Mouse (Mus musculus) limb, embryonic 13.5 days (tissue): Measurements from ENCODE around the gene Wbp1. TPM values are rescaled to one million over a fixed set of nuclear protein-coding genes. Genes with fewer than 3 reads are reported as not detected.

Experiments used
- ATAC-seq: fragments of 200-750 bp; cut with Nextera tagmentation; 2 replicates; pipeline ENCODE4 v1.8.0; 2017; ENCODE audit warnings: low read depth, moderate number of reproducible peaks, moderate TSS enrichment; ENCODE audit not compliant: low FRiP score
- H3K27ac ChIP-seq: fragments of 300-500 bp; sonication (generic); 2 replicates; pipeline ENCODE4 v1.5.1; 2015; ENCODE audit warnings: inconsistent platforms, mild to moderate bottlenecking, moderate library complexity
- H3K27me3 ChIP-seq: fragments of 300-500 bp; sonication (generic); 2 replicates; pipeline ENCODE4 v1.6.1; 2015; ENCODE audit warnings: mild to moderate bottlenecking, inconsistent platforms
- H3K36me3 ChIP-seq: fragments of 300-500 bp; sonication (generic); 2 replicates; pipeline ENCODE4 v1.6.1; 2015; ENCODE audit warnings: inconsistent platforms, mild to moderate bottlenecking, moderate library complexity
- H3K4me1 ChIP-seq: fragments of 300-500 bp; sonication (generic); 2 replicates; pipeline ENCODE4 v1.6.1; 2015; ENCODE audit warnings: inconsistent platforms
- H3K4me2 ChIP-seq: fragments of 300-500 bp; sonication (generic); replicated peaks from 2 replicates; pipeline ENCODE4 v1.6.1; 2015; ENCODE audit warnings: inconsistent platforms, mild to moderate bottlenecking, moderate library complexity
- H3K4me3 ChIP-seq: fragments of 300-500 bp; sonication (generic); 2 replicates; pipeline ENCODE4 v1.5.1; 2015; ENCODE audit warnings: moderate library complexity, mild to moderate bottlenecking, inconsistent platforms
- H3K9ac ChIP-seq: fragments of 300-500 bp; sonication (generic); 2 replicates; pipeline ENCODE4 v1.6.1; 2015; ENCODE audit warnings: mild to moderate bottlenecking, inconsistent platforms
- H3K9me3 ChIP-seq: fragments of 300-500 bp; sonication (generic); 2 replicates; pipeline ENCODE4 v1.6.1; 2016; ENCODE audit warnings: inconsistent platforms
- WGBS: fragments of 180-500 bp; shearing (Covaris S2); methylation state at CpG from one replicate; pipeline ENCODE4 v1.1.7; 2015; 5-methylcytosine and 5-hydroxymethylcytosine counted together
- polyA plus RNA-seq: library from polyadenylated mRNA; unstranded; fragments of >200 nt; fragmentation: Nextera tagmentation; extraction: Ambion mirVana; gene quantifications from 2 replicates; pipeline ENCODE4 v1.2.1, GENCODE M21; 2015

The Wbp1 gene
- polyA plus RNA-seq, 1 experiment from 2014 or later, result 161 TPM

- H3K4me2 ChIP-seq, result peak overlapping the region; percentile 87
- H3K9me3 ChIP-seq, result no peaks in the 10 kb centered on the region
- peaks cover 11% of the 10 kb centered on the region for H3K4me1 ChIP-seq
- peaks cover 10% of the 10 kb centered on the region for H3K27me3 ChIP-seq
- H3K27ac ChIP-seq, result no peak overlapping the region
- WGBS, result 7% methylated on average over 23 of the region's 23 CpGs
- peak overlapping the region; percentile 66 for H3K9ac ChIP-seq
- ATAC-seq, result peak; percentile 18
- H3K36me3 ChIP-seq, result peaks cover 29% of the 10 kb centered on the region
- H3K4me3 ChIP-seq, result peak overlapping the region; percentile 52
These were observed 34.3 kb upstream of the Wbp1 start for GRCm38 (mm10) chr6:83155552-83156238.

GRCm38 (mm10) chr6:83153485-83153884 lies 32.1 kb upstream of the Wbp1 start:
- no peak for ATAC-seq
- H3K36me3 ChIP-seq, result peaks cover 51% of the 10 kb centered on the region

GRCm38 (mm10) chr6:83153038-83153437 lies 31.7 kb upstream of the Wbp1 start:
- Histone ChIP-seq H3K9me3 (no peaks in the 10 kb centered on the region), H3K27me3 (no peaks in the 10 kb centered on the region), H3K36me3 (peaks cover 55% of the 10 kb centered on the region), H3K4me3 (no peak overlapping the region), H3K27ac (no peak overlapping the region), H3K4me1 (peaks cover 11% of the 10 kb centered on the region), H3K4me2 (no peak overlapping the region), H3K9ac (no peak overlapping the region)
- WGBS, result 87% methylated on average over 12 of the region's 12 CpGs
- ATAC-seq, result no peak

More at GRCm38 (mm10) chr6:83153485-83153884, 32.1 kb upstream of the Wbp1 start:
- Histone ChIP-seq H3K27me3 (no peaks in the 10 kb centered on the region), H3K27ac (no peak overlapping the region), H3K9ac (no peak overlapping the region), H3K9me3 (no peaks in the 10 kb centered on the region), H3K4me3 (no peak overlapping the region), H3K4me2 (no peak overlapping the region), H3K4me1 (peaks cover 11% of the 10 kb centered on the region)
- WGBS, result 65% methylated on average over 5 of the region's 5 CpGs

- Histone ChIP-seq H3K27me3 (no peaks in the 10 kb centered on the region), H3K4me1 (peaks cover 11% of the 10 kb centered on the region), H3K36me3 (peaks cover 68% of the 10 kb centered on the region), H3K4me3 (no peak overlapping the region), H3K27ac (no peak overlapping the region), H3K9ac (0 out of 2 replicates have a peak overlapping the region, but pooled peaks have one; percentile 13), H3K9me3 (no peaks in the 10 kb centered on the region), H3K4me2 (no peak overlapping the region)
- no peak for ATAC-seq
- 36% methylated on average over 8 of the region's 8 CpGs for WGBS
These were observed 30.4 kb upstream of the Wbp1 start for GRCm38 (mm10) chr6:83151721-83152120.

GRCm38 (mm10) chr6:83147280-83147679 lies 25.9 kb upstream of the Wbp1 start:
- 67% methylated on average over 7 of the region's 7 CpGs for WGBS
- Histone ChIP-seq H3K9ac (no peak overlapping the region), H3K27ac (no peak overlapping the region), H3K4me2 (no peak overlapping the region), H3K9me3 (no peaks in the 10 kb centered on the region), H3K4me3 (no peak overlapping the region), H3K27me3 (no peaks in the 10 kb centered on the region), H3K36me3 (peaks cover 77% of the 10 kb centered on the region), H3K4me1 (peaks cover 21% of the 10 kb centered on the region)
- ATAC-seq, result 0 out of 2 replicates have a peak, but pooled peaks have one; percentile 25

- Histone ChIP-seq H3K4me3 (no peak overlapping the region), H3K9me3 (no peaks in the 10 kb centered on the region), H3K4me1 (peaks cover 33% of the 10 kb centered on the region), H3K36me3 (peaks cover 62% of the 10 kb centered on the region), H3K4me2 (no peak overlapping the region), H3K27me3 (no peaks in the 10 kb centered on the region), H3K27ac (peak overlapping the region; percentile 58; the same call in 1 of the 2 replicates), H3K9ac (peak overlapping the region; percentile 31; the same call in 1 of the 2 replicates)
- ATAC-seq, result no peak
- 48% methylated on average over 9 of the region's 9 CpGs for WGBS
These were observed 24.4 kb upstream of the Wbp1 start for GRCm38 (mm10) chr6:83145805-83146204.

- H3K4me1 ChIP-seq, result peaks cover 34% of the 10 kb centered on the region
- no peaks in the 10 kb centered on the region for H3K27me3 ChIP-seq
- WGBS, result 73% methylated on average over 2 of the region's 2 CpGs
- ATAC-seq, result no peak
- no peak overlapping the region for H3K4me3 ChIP-seq
- peak overlapping the region; percentile 28; the same call in 1 of the 2 replicates for H3K27ac ChIP-seq
- peaks cover 56% of the 10 kb centered on the region for H3K36me3 ChIP-seq
- no peak overlapping the region for H3K9ac ChIP-seq
- no peaks in the 10 kb centered on the region for H3K9me3 ChIP-seq
- no peak overlapping the region for H3K4me2 ChIP-seq
These were observed 23.9 kb upstream of the Wbp1 start for GRCm38 (mm10) chr6:83145209-83145608.

- Histone ChIP-seq H3K9ac (peak overlapping the region; percentile 69; the same call in 1 of the 2 replicates), H3K27ac (no peak overlapping the region), H3K4me3 (no peak overlapping the region), H3K9me3 (no peaks in the 10 kb centered on the region), H3K4me2 (peak overlapping the region; percentile 70), H3K4me1 (peaks cover 55% of the 10 kb centered on the region), H3K27me3 (no peaks in the 10 kb centered on the region), H3K36me3 (peaks cover 42% of the 10 kb centered on the region)
- WGBS, result 39% methylated on average over 11 of the region's 11 CpGs
- no peak for ATAC-seq
These were observed 21.5 kb upstream of the Wbp1 start for GRCm38 (mm10) chr6:83142886-83143285.

GRCm38 (mm10) chr6:83142211-83142731 lies 20.9 kb upstream of the Wbp1 start:
- peaks cover 57% of the 10 kb centered on the region for H3K4me1 ChIP-seq
- H3K4me2 ChIP-seq, result peak overlapping the region; percentile 70
- 0 out of 2 replicates have a peak overlapping the region, but pooled peaks have one; percentile 15 for H3K27ac ChIP-seq
- H3K4me3 ChIP-seq, result peak overlapping the region; percentile 37
- H3K36me3 ChIP-seq, result peaks cover 36% of the 10 kb centered on the region
- H3K9ac ChIP-seq, result peak overlapping the region; percentile 69
- no peaks in the 10 kb centered on the region for H3K9me3 ChIP-seq
- 5% methylated on average over 41 of the region's 41 CpGs for WGBS
- H3K27me3 ChIP-seq, result no peaks in the 10 kb centered on the region
- no peak for ATAC-seq

- Histone ChIP-seq H3K27me3 (no peaks in the 10 kb centered on the region), H3K4me2 (peak overlapping the region; percentile 70), H3K9me3 (no peaks in the 10 kb centered on the region), H3K4me1 (peaks cover 57% of the 10 kb centered on the region), H3K27ac (no peak overlapping the region), H3K9ac (peak overlapping the region; percentile 69), H3K36me3 (peaks cover 30% of the 10 kb centered on the region), H3K4me3 (peak overlapping the region; percentile 37)
- WGBS, result 35% methylated on average over 4 of the region's 4 CpGs
- ATAC-seq, result no peak
These were observed 20.3 kb upstream of the Wbp1 start for GRCm38 (mm10) chr6:83141636-83142035.

- Histone ChIP-seq H3K4me3 (no peak overlapping the region), H3K9me3 (no peaks in the 10 kb centered on the region), H3K27me3 (no peaks in the 10 kb centered on the region), H3K27ac (no peak overlapping the region), H3K4me1 (peaks cover 63% of the 10 kb centered on the region), H3K9ac (no peak overlapping the region), H3K4me2 (peak overlapping the region; percentile 94), H3K36me3 (peaks cover 18% of the 10 kb centered on the region)
- ATAC-seq, result no peak
- WGBS, result 85% methylated on average over 8 of the region's 8 CpGs
These were observed 18.7 kb upstream of the Wbp1 start for GRCm38 (mm10) chr6:83140044-83140443.

GRCm38 (mm10) chr6:83138056-83138455 lies 16.7 kb upstream of the Wbp1 start:
- WGBS, result under 1% methylated on average over 11 of the region's 11 CpGs
- Histone ChIP-seq H3K4me2 (peak overlapping the region; percentile 94), H3K27me3 (no peaks in the 10 kb centered on the region), H3K9ac (peak overlapping the region; percentile 89), H3K9me3 (no peaks in the 10 kb centered on the region), H3K36me3 (peaks cover 9% of the 10 kb centered on the region; the same call in 1 of the 2 replicates), H3K4me3 (peak overlapping the region; percentile 61), H3K27ac (peak overlapping the region; percentile 100), H3K4me1 (peaks cover 59% of the 10 kb centered on the region)
- peak; percentile 34 for ATAC-seq
